Mouse (Mus musculus) liver, adult 2 months (tissue): ENCODE results near the gene Gabbr2. TPM values are rescaled to one million over a fixed set of nuclear protein-coding genes. Genes with fewer than 3 reads are reported as not detected.
A peak's percentile ranks its signal among the peaks of the same experiment; 100 is the strongest.

Experiments used
- DNase-seq: peaks from one replicate; pipeline ENCODE4 v3.0.0-alpha.2; 2011; ENCODE audit warnings: low read depth, low spot score; ENCODE audit errors: extremely low read depth
- H3K27ac ChIP-seq: fragments of 200-500 bp; replicated peaks from 2 replicates; pipeline ENCODE4 v1.5.1; 2012; ENCODE audit warnings: low read depth, mild to moderate bottlenecking, control low read depth, inconsistent platforms, low read length; ENCODE audit not compliant: insufficient read depth
- H3K27me3 ChIP-seq: fragments of 200-500 bp; 2 replicates; pipeline ENCODE4 v1.6.1; 2012; ENCODE audit warnings: mild to moderate bottlenecking, moderate library complexity, low read length, inconsistent platforms; ENCODE audit not compliant: control insufficient read depth, insufficient read depth
- H3K36me3 ChIP-seq: fragments of 200-500 bp; 2 replicates; pipeline ENCODE4 v1.6.1; 2012; ENCODE audit warnings: low read length, inconsistent platforms; ENCODE audit not compliant: control insufficient read depth, insufficient read depth
- H3K4me1 ChIP-seq: fragments of 200-500 bp; 2 replicates; pipeline ENCODE4 v1.6.1; 2011; ENCODE audit warnings: low read length; ENCODE audit not compliant: control insufficient read depth, insufficient read depth
- H3K4me3 ChIP-seq: fragments of 200-500 bp; 2 replicates; pipeline ENCODE4 v1.5.1; 2011; ENCODE audit warnings: low read depth, mild to moderate bottlenecking, control low read depth, low read length, moderate library complexity; ENCODE audit not compliant: insufficient read depth
- H3K79me2 ChIP-seq: fragments of 200-500 bp; 2 replicates; pipeline ENCODE4 v1.6.1; 2012; ENCODE audit warnings: inconsistent platforms, mild to moderate bottlenecking, low read length, moderate library complexity; ENCODE audit not compliant: control insufficient read depth, insufficient read depth
- H3K9ac ChIP-seq: fragments of 200-500 bp; 2 replicates; pipeline ENCODE4 v1.6.1; 2012; ENCODE audit warnings: low read depth, mild to moderate bottlenecking, control low read depth, inconsistent platforms, low read length
- CTCF ChIP-seq: fragments of 200-500 bp; IDR thresholded peaks from 2 replicates; pipeline ENCODE4 v1.5.1; 2011; ENCODE audit warnings: low read depth, low read length, control low read depth
- POLR2A ChIP-seq: fragments of 200-500 bp; IDR thresholded peaks from 2 replicates; pipeline ENCODE4 v1.6.1; 2011; ENCODE audit warnings: low read length, control low read depth; ENCODE audit not compliant: insufficient read depth; ENCODE audit errors: extremely low read depth
- WGBS: fragments of 180-500 bp; shearing (Covaris S2); methylation state at CpG from one replicate; pipeline ENCODE4 v1.1.7; 2018; 5-methylcytosine and 5-hydroxymethylcytosine counted together
- polyA plus RNA-seq: library from polyadenylated mRNA; depleted of rRNA; stranded (reverse); fragments of >200 nt; gene quantifications from 2 replicates; pipeline ENCODE4 v1.2.3, GENCODE M21; 2012
- total RNA-seq: library from RNA; depleted of rRNA; stranded (reverse); fragments of >200 nt; gene quantifications from 2 replicates; pipeline ENCODE4 v1.2.3, GENCODE M21; 2014

The Gabbr2 gene
- total and polyA plus RNA-seq, 2 experiments: 7.7 to 15.0 TPM

- WGBS: 40% methylated on average over 6 of the region's 6 CpGs
- H3K4me3 ChIP-seq: no peak overlapping the region
- H3K4me1 ChIP-seq: no peaks in the 10 kb centered on the region
- no peaks in the 10 kb centered on the region for H3K36me3 ChIP-seq
- H3K27me3 ChIP-seq: no peaks in the 10 kb centered on the region
- H3K9ac ChIP-seq: no peak overlapping the region
- TF ChIP-seq POLR2A: no peak
- no peak for TF ChIP-seq CTCF
- peak; percentile 25 for DNase-seq
- H3K27ac ChIP-seq: no peak overlapping the region
- no peaks in the 10 kb centered on the region for H3K79me2 ChIP-seq
Observed at GRCm38 (mm10) chr4:46844982-46845643, 146.6 kb downstream of the Gabbr2 start.

GRCm38 (mm10) chr4:46844567-46844966 lies 147.1 kb downstream of the Gabbr2 start:
- H3K9ac ChIP-seq: no peak overlapping the region
- no peaks in the 10 kb centered on the region for H3K79me2 ChIP-seq
- TF ChIP-seq POLR2A: no peak
- no peak for TF ChIP-seq CTCF
- no peaks in the 10 kb centered on the region for H3K4me1 ChIP-seq
- WGBS: 82% methylated on average over 5 of the region's 5 CpGs
- no peaks in the 10 kb centered on the region for H3K27me3 ChIP-seq
- no peak overlapping the region for H3K4me3 ChIP-seq
- H3K27ac ChIP-seq: no peak overlapping the region
- no peak for DNase-seq
- no peaks in the 10 kb centered on the region for H3K36me3 ChIP-seq

GRCm38 (mm10) chr4:46842596-46842995 lies 149.1 kb downstream of the Gabbr2 start:
- 95% methylated on average over 7 of the region's 7 CpGs for WGBS
- no peak overlapping the region for H3K27ac ChIP-seq
- H3K4me1 ChIP-seq: no peaks in the 10 kb centered on the region
- H3K4me3 ChIP-seq: no peak overlapping the region
- no peaks in the 10 kb centered on the region for H3K36me3 ChIP-seq
- DNase-seq: no peak
- no peak for TF ChIP-seq POLR2A
- no peak for TF ChIP-seq CTCF
- H3K27me3 ChIP-seq: no peaks in the 10 kb centered on the region
- H3K9ac ChIP-seq: no peak overlapping the region
- H3K79me2 ChIP-seq: no peaks in the 10 kb centered on the region

- Histone ChIP-seq H3K36me3 (no peaks in the 10 kb centered on the region), H3K27ac (no peak overlapping the region), H3K9ac (no peak overlapping the region), H3K4me3 (no peak overlapping the region), H3K4me1 (no peaks in the 10 kb centered on the region), H3K27me3 (no peaks in the 10 kb centered on the region), H3K79me2 (no peaks in the 10 kb centered on the region)
- no peak for DNase-seq
- TF ChIP-seq POLR2A: no peak
- TF ChIP-seq CTCF: no peak
- 82% methylated on average over 6 of the region's 6 CpGs for WGBS
Observed at GRCm38 (mm10) chr4:46840146-46840545, 151.5 kb downstream of the Gabbr2 start.

- TF ChIP-seq POLR2A (no peak), CTCF (no peak)
- H3K27me3 ChIP-seq: no peaks in the 10 kb centered on the region
- no peak overlapping the region for H3K27ac ChIP-seq
- no peaks in the 10 kb centered on the region for H3K36me3 ChIP-seq
- no peaks in the 10 kb centered on the region for H3K4me1 ChIP-seq
- no peak overlapping the region for H3K9ac ChIP-seq
- no peaks in the 10 kb centered on the region for H3K79me2 ChIP-seq
- DNase-seq: no peak
- WGBS: 80% methylated on average over 7 of the region's 7 CpGs
- H3K4me3 ChIP-seq: no peak overlapping the region
Observed at GRCm38 (mm10) chr4:46837362-46837761, 154.3 kb downstream of the Gabbr2 start.

GRCm38 (mm10) chr4:46836065-46836464 lies 155.6 kb downstream of the Gabbr2 start:
- Histone ChIP-seq H3K27ac (no peak overlapping the region), H3K36me3 (no peaks in the 10 kb centered on the region), H3K9ac (no peak overlapping the region), H3K79me2 (no peaks in the 10 kb centered on the region), H3K4me1 (peaks cover 2% of the 10 kb centered on the region; the same call in 1 of the 2 replicates), H3K27me3 (no peaks in the 10 kb centered on the region), H3K4me3 (no peak overlapping the region)
- TF ChIP-seq CTCF: no peak
- no peak for TF ChIP-seq POLR2A
- no peak for DNase-seq
- WGBS: 82% methylated on average over 18 of the region's 18 CpGs
